Mouse (Mus musculus): ENCODE data around the gene Surf6.
"Not testable (repeated sequence)": the region's sequence is repeated elsewhere in the genome, so short reads cannot be mapped to it uniquely, and the experiment has no call there.

Surf6 gene

DNA sequence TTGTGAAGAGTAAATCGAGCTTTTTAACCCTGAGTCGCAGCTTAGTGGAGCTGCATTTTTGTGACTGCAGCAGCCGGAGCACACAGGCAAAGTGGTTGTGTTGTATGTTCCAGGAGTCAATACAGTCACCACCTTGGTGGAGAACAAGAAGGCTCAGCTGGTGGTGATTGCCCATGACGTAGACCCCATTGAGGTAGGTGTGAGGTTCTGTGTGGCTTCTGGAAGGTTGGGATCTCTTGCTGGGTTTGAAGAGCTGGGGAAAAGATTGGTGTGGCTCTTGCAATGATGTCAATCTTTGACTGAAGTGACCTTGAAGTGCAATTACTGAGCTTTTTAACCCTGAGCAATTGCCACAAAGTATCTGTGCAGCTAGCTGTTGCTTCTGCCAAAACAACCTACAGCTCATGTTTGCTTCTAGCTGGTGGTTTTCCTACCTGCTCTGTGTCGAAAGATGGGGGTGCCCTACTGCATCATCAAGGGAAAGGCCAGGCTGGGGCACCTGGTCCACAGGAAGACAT lies 9.6 kb upstream of the Surf6 start:
- no peak for DNase-seq

DNA sequence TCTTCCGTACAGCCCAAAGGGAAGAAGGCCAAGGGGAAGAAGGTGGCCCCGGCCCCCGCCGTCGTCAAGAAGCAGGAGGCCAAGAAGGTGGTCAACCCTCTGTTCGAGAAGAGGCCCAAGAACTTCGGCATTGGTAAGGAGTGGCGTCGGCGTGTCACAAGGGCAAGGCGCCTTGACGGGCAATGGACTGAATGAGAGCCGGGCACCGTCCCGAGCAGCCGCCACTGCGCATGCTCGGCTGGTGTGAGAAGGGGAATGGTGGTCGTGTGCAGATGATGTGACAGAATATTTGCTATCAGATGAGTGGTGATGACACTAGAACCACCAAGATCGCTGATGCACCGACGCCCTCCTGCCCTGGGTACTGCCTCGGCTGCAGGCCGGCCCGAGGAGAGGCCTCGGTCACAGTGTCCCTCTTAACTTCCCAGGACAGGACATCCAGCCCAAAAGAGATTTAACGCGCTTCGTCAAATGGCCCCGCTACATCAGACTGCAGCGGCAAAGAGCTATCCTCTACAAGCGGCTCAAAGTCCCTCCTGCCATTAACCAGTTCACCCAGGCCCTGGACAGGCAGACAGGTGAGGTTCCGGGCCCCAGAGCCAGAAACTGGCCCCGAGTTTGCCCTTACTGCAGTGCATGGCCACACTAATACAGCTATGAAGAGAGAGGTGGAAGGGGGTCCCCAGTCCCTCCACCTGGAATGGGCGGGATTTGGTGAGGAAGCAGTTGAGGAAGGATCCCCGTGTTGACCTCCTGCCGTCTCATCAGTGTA lies 8.5 kb upstream of the Surf6 start:
- peak; percentile 78 to 86 for DNase-seq

DNA sequence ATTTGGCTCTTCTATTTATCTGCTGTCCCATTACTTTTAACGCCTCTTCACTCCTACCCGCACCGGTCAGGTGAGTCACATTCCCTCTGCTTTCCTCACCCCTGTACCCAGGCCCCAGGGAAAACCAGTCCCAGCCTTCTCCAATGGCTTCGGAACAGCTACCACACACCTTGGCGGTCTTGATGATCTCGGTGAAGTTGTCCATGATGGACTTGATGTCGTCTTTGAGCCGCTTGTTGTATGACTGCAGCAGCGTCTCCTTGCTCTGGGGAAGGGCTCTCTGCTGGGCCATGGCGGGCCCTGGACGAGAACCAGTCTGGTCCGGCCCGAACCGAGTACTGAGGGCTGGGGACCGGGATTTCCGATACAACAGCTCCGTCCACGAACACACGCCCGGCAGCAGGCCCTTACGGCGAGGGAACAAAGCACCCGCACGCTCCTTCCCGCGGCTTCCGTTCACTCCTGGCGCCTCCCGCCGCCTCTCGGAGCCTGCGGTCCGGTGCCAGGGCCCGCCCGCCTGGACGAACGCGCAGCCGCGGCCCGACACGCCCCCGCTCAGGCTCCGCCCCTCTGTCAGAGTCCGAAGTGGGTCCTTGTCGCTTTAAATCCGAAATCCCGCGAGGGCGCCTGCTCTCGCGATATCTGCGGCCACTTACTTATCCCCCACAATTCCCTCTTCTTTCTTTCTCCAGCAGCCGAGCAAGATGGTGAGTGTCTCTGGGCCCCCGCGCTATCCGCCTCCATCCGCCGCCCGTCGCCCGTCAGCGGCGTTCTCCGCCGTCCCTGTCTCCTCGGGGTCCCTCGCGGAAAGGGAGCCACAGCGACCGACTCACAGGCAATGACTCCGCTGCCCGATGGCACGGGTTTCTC lies 7.7 kb upstream of the Surf6 start, which contains the start of the genes Med22 and Rpl7a:
Med22 (minus strand) TSS at position 554 of the 870 bp plus-strand sequence.
Rpl7a (plus strand) TSS at position 641 of the 870 bp plus-strand sequence.
- peak; percentile 100 for DNase-seq

DNA sequence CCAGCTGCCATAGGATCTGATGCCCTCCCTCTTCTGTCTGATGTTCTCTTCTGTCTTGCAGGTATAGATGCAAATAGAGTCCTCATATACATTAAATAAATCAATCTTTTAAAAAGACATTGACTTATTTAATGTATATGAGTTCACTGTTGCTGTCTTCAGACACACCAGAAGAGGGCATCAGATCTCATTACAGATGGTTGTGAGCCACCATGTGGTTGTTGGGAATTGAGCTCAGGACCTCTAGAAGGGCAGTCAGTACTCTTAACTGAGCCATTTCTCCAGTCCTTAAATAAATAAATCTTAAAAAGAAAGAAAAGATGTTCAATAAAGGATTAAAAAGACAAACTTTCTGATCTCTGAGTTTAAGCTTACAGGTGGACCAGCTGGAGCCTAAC lies 6.7 kb upstream of the Surf6 start:
- DNase-seq: no peak

DNA sequence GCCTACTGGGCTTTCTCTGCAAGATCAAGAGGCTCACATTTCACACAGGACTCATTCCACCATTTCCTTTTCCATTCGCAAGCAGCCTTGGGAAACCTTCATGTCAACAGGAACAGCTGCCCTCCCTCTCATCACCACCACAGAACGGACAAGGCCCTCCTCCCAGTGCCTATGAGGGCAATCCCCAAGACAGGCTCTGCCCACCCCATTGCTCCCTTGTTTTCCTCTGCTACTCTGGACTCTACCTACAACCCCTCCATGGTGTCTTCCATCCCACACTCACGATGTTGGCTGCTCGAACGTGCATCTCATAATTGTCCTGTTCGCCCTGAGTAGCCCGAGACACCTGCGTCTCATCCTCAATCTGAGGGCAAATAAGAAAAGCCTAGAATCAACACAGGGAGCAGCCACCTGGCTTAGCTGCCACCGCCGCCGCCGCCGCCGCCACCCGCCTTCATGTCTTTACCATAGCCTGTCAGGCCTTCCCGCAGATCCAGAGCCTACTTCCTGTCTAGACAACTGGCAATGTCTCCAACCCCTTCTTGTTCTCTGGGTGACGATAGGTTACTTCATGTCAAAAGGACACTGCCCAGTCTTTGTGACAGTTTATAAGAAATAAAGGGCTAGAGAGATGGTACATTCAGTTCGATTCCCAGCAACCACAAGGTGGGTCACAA lies 6.2 kb upstream of the Surf6 start:
- no peak for DNase-seq

DNA sequence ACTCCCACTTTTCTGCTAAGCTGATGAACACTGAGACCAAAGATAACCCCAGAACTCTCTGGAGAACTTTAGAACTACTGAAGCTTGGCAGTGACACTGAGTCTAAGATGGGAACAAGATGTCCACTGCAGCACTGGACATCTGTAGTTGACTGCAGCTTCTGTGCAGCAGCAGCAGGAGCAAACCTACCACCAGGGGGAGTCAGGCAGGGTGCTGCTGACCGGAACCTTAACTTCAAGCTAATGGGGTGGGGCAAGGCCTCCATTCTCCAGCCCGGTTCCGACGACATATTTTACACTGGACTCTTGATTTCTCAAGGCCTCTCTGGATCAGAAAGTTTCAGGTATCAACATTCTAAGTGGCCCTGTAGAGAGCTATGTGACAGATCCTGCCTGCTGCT lies 4.4 kb upstream of the Surf6 start:
- peak; percentile 43 to 61 for DNase-seq

DNA sequence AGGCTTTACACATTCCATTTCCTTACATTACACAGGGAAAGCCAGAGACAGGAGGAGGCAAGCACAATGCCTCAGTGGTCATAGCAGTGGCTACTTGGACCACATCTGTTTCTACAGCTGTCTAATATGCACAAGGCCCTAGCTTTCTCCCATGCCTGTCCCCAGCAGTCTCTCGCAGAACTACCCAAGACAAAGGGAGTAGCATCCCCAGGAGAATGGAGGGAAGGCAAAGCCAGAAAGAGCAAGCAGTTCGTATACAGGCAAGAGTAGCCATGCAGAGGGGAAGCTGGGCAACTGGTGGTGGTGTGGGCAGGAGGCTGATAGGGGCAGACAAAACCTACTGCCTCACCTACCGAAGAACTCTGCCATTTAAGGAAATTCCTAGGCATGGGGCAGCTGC lies 3.8 kb upstream of the Surf6 start:
- no peak for DNase-seq

DNA sequence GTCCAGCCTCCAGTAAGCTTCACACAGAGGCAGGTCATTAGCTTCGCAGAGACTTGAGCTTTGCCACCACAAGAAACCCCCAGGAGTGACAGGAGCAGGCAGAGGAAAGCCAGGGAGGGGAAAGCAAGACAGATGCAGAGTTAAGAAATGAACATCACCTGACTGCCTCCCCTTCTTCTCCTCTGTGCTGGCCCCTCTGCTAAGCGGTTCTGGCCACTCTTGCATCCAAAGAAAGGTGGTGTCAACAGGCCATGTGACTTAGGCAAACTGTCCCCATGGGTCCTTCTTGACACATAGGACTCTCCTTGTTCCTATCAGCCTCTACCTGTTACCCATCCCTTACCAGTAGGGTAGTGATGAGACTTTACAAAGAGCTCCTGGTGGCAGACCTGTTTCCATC lies 3.3 kb upstream of the Surf6 start:
- no peak for DNase-seq

DNA sequence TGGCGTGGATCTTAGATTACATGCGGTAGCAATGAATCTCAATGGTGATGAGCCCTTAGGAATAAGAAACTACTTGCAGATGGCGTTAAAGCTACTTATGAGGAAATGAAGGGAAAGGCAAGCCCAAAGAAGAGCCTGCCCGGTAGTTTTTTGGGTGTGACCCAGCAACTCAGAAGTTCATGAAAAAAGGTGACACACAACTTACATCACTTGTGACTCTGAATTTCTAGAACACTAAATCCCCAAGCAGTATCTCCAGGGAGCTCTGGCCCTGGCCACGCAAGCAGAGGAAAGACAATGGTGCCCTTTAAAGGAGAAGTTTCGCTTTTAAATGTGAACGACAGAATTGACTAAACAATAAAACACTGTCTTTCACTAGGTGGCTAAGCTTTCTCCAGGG lies 632 bp upstream of the Surf6 start:
- DNase-seq: no peak

DNA sequence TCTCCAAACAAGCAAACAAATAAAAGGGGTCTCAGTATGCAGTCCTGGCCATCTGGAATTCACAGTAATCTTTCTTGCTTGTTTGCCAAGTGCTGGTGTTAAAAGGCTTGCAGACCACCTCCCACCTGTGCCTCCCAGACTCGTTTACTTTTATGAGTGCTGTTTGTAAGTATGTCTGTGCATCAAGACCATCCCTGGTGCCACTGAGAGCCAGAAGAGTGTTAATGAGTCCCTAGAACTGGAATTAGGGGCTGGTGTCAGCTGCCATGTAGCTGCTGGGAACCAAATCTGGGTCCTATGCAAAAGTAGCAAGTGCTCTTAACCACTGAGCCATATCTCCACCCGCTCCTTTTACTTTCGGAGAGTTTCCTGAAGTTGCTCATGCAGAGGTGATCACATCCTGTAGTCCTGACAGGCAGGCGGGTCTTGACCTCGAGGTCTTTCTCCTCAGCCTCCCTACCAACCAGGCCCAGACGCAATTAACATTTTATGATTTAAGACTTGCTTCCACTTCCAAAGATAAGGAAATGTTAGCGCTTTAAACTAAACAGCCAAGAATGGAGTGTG lies 762 bp downstream of the Surf6 start:
- DNase-seq: no peak

DNA sequence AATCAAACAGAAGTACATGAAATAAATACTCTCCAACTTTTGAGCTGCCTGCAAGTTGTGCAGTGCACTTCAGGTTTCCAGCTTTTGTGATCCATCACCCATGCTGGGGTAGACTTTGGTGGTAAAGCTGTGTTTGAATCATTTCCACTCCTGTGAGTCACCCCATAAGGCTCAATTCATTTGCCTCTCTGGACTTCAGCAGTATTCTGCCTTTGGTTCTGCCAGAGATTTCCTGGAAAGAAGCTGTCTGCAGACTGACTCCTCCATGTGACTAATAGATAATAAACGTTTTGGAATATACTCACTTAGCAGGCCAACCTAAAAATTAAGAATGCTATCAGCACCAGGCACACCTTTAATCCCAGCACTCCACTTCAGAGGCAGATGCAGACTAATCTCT lies 1.9 kb downstream of the Surf6 start:
- DNase-seq: no peak

DNA sequence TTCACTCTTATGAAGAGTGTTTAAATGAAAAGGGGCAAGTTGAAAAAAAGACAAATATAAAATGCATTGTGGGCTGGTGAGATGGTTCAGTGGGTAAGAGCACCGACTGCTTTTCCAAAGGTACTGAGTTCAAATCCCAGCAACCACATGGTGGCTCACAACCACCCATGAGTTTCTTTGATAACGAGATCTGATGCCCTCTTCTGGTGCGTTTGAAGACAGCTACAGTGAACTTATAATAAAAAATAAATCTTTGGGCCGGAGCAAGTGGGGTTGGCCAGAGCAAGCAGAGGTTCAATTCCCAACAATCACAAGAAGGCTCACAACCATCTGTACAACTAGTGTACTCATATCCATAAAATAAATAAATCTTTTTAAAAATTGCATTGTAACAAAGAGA lies 6.8 kb downstream of the Surf6 start:
- DNase-seq: no peak

DNA sequence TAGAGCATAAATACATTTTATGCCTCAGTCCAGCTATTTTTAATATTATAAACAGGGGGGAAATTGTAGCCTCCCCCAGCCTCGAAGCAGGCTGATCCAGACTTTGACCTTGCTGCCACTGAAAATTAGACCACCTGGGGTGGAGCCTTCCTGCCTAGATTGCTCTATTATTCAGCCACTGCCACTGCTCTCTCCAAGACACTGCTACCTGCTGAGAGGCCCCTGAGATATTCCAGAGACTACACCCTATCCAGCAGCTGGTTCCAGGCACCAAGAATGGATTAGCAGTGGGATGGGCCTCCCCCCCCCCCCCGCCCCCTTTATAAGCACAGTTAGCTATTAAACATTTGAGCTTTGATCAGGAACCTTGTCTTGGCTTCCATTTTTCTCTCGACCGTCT lies 16.5 kb downstream of the Surf6 start:
- not testable (repeated sequence) for DNase-seq

DNA sequence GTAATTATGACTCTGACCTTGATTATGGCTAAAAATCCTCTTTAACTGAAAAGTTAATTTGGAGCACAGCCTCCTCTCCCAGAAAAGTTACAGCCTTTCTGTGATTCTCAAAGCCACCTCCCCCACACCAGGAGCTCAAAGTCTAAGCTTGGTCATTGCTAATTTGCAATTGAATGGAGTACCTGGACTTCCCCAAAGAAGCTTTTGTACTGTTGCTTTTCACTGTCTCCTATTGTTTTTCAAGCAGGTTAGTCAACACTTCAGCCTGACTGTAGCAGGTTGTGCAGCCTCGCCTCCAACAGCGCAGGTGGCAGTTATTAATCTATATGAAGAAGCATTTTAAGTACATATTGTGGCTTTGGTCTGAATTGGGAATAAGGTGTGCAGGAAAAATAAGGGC lies 17.1 kb downstream of the Surf6 start:
- not testable (repeated sequence) for DNase-seq

DNA sequence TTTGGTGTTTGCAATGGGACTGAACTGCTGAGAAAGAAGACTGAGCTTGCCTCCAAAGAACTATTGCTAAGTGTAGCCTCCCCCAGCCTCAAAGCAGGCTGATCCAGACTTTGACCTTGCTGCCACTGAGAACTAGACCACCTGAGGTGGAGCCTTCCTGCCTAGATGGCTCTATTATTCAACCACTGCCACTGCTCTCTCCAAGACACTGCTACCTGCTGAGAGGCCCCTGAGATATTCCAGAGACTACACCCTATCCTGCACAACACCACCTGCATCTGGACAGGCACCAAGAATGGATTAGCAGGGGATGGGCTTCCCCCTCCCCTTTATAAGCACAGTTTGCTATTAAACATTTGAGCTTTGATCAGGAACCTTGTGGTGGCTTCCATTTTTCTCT lies 24.1 kb downstream of the Surf6 start:
- no peak for DNase-seq

DNA sequence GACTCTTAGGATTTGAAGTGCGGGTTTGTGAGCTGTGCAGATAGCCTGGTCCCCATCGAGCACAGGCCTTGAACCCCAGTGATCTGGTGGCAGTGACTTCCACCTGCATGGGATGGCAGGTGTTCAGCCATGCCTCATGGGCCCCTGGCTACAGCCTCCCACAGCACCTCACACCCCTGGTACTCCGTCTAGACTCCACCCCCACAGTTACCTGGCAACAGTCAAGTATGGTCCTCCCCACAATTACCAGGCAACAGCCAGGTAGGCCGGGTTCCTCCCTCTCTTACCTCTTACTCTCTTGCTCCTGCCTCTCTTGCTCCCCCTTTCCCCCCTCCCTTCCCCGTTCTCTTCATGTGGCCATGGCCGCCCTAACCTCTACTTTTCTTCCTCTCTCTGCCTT lies 32.0 kb downstream of the Surf6 start:
- DNase-seq: no peak

DNA sequence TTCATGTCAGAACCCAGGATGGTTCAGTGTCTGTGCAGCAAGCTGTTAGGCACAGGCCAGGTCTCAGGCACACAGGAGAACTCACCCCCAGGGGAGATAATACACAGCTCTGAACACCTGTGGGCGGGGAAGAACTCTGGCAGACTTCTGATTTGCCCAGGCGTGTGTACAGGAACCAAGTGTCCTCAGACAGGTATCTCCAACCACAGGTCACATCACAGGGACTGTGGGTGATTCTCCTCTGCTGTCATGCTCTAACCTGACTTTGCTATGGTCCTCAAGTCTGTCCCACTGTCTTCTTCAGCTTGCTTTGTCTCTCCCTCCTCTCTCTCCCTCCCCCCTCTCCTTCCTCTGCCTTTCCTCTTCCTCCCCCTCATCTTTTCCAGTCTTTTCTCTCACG lies 37.8 kb downstream of the Surf6 start, which contains the start of gene Abo:
Abo (minus strand) TSS at position 101 of the 400 bp plus-strand sequence.
- no peak for DNase-seq

DNA sequence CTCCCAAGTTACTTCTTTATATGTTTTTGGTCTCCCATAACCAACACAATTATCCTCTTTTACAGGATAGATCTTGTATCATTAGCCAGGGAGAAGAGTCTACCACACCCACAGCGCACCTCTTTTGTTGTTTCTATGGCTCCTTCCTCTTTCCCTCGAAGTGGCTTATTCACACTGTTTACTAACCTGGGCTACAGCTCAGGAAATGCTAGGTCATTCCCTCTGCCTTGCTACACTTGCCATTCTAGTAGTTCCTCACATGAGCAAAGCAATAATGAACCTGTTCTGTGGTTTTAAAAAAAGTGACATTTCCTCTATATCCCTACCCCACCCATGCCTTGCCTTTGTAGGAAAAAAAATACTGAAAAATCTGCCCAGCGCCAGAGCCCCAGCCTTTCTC lies 39.8 kb downstream of the Surf6 start:
- DNase-seq: no peak

DNA sequence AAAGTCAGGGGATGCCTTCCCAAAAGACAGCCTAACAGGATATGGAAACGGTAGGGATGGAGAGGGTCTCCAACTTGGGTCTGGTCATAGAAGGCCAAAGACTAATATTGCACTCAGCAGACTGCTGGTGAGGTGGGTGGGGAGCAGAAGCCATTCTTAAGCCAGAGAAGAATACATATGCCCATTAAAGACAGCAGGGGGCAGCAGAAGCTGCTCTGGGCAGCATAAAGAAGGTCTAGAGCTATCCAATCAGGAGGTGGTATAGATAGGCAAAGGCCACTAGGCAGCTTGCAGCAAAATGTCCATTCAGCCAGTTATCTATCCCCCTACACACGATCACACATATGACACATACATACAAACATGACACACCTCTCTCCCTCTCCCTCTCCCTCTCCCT lies 55.0 kb downstream of the Surf6 start:
- peak; percentile 28 to 44 for DNase-seq

All from cerebellum, postnatal 14 days (tissue).